Mouse (Mus musculus): ENCODE data around the gene Klhl10. TPM values are rescaled to one million over a fixed set of nuclear protein-coding genes. Genes with fewer than 3 reads are reported as not detected.

The Klhl10 gene
- polyA plus RNA-seq, 1 experiment from 2014 or later = 0.84 TPM

- Histone ChIP-seq H3K4me2 (no peak overlapping the region), H3K27me3 (peaks cover 19% of the 10 kb centered on the region; the same call in 1 of the 2 replicates), H3K27ac (no peak overlapping the region), H3K4me1 (replicated peaks) (peaks cover 33% of the 10 kb centered on the region), H3K4me3 (no peak overlapping the region), H3K36me3 (no peaks in the 10 kb centered on the region), H3K9ac (no peak overlapping the region), H3K9me3 (no peaks in the 10 kb centered on the region)
- ATAC-seq (ENCODE audit: low FRiP score) = no peak
- WGBS = 76% methylated on average over 12 of the region's 12 CpGs
Observed at GRCm38 (mm10) chr11:100399727-100400538, 41.8 kb upstream of the Klhl10 start.

- no peaks in the 10 kb centered on the region for H3K36me3 ChIP-seq
- H3K4me3 ChIP-seq = no peak overlapping the region
- 81% methylated on average over 6 of the region's 6 CpGs for WGBS
- no peak overlapping the region for H3K27ac ChIP-seq
- no peaks in the 10 kb centered on the region for H3K9me3 ChIP-seq
- H3K9ac ChIP-seq = no peak overlapping the region
- peaks cover 24% of the 10 kb centered on the region for H3K4me1 ChIP-seq (replicated peaks)
- H3K27me3 ChIP-seq = peaks cover 10% of the 10 kb centered on the region; the same call in 1 of the 2 replicates
- H3K4me2 ChIP-seq = no peak overlapping the region
- no peak for ATAC-seq (ENCODE audit: low FRiP score)
Observed at GRCm38 (mm10) chr11:100400842-100401241, 40.9 kb upstream of the Klhl10 start.

- WGBS = 47% methylated on average over 6 of the region's 6 CpGs
- no peaks in the 10 kb centered on the region for H3K9me3 ChIP-seq
- H3K4me2 ChIP-seq = no peak overlapping the region
- peaks cover 10% of the 10 kb centered on the region for H3K4me1 ChIP-seq (replicated peaks)
- no peak overlapping the region for H3K27ac ChIP-seq
- H3K36me3 ChIP-seq = no peaks in the 10 kb centered on the region; the same call in 1 of the 2 replicates
- 0 out of 2 replicates have a peak, but pooled peaks cover 4% of the 10 kb centered on the region for H3K27me3 ChIP-seq
- H3K9ac ChIP-seq = no peak overlapping the region
- H3K4me3 ChIP-seq = no peak overlapping the region
- ATAC-seq (ENCODE audit: low FRiP score) = no peak
Observed at GRCm38 (mm10) chr11:100402240-100402639, 39.5 kb upstream of the Klhl10 start.

- Histone ChIP-seq H3K4me1 (replicated peaks) (peaks cover 9% of the 10 kb centered on the region; the same call in 1 of the 2 replicates), H3K36me3 (no peaks in the 10 kb centered on the region; the same call in 1 of the 2 replicates), H3K9ac (no peak overlapping the region), H3K27ac (no peak overlapping the region), H3K9me3 (no peaks in the 10 kb centered on the region), H3K4me2 (no peak overlapping the region), H3K4me3 (no peak overlapping the region), H3K27me3 (0 out of 2 replicates have a peak, but pooled peaks cover 4% of the 10 kb centered on the region)
- ATAC-seq (ENCODE audit: low FRiP score) = no peak
- 92% methylated on average over 2 of the region's 2 CpGs for WGBS
Observed at GRCm38 (mm10) chr11:100402682-100403081, 39.0 kb upstream of the Klhl10 start.

GRCm38 (mm10) chr11:100403445-100404134 lies 38.1 kb upstream of the Klhl10 start:
- Histone ChIP-seq H3K4me1 (replicated peaks) (0 out of 2 replicates have a peak, but pooled peaks cover 5% of the 10 kb centered on the region), H3K4me2 (no peak overlapping the region), H3K4me3 (no peak overlapping the region), H3K9ac (no peak overlapping the region), H3K36me3 (no peaks in the 10 kb centered on the region; the same call in 1 of the 2 replicates), H3K27me3 (0 out of 2 replicates have a peak, but pooled peaks cover 4% of the 10 kb centered on the region), H3K27ac (no peak overlapping the region), H3K9me3 (no peaks in the 10 kb centered on the region)
- no peak for ATAC-seq (ENCODE audit: low FRiP score)
- 67% methylated on average over 10 of the region's 10 CpGs for WGBS

GRCm38 (mm10) chr11:100404456-100405074 lies 37.2 kb upstream of the Klhl10 start:
- 0 out of 2 replicates have a peak, but pooled peaks cover 5% of the 10 kb centered on the region for H3K4me1 ChIP-seq (replicated peaks)
- 92% methylated on average over 3 of the region's 3 CpGs for WGBS
- H3K9ac ChIP-seq = no peak overlapping the region
- H3K27me3 ChIP-seq = 0 out of 2 replicates have a peak, but pooled peaks cover 4% of the 10 kb centered on the region
- no peak overlapping the region for H3K4me3 ChIP-seq
- H3K27ac ChIP-seq = no peak overlapping the region
- H3K4me2 ChIP-seq = no peak overlapping the region
- no peaks in the 10 kb centered on the region; the same call in 1 of the 2 replicates for H3K36me3 ChIP-seq
- H3K9me3 ChIP-seq = no peaks in the 10 kb centered on the region
- ATAC-seq (ENCODE audit: low FRiP score) = no peak

GRCm38 (mm10) chr11:100406273-100406672 lies 35.4 kb upstream of the Klhl10 start:
- Histone ChIP-seq H3K4me2 (no peak overlapping the region), H3K4me3 (no peak overlapping the region), H3K9ac (no peak overlapping the region), H3K4me1 (replicated peaks) (0 out of 2 replicates have a peak, but pooled peaks cover 5% of the 10 kb centered on the region), H3K27me3 (no peaks in the 10 kb centered on the region), H3K36me3 (peaks cover 4% of the 10 kb centered on the region; the same call in 1 of the 2 replicates), H3K9me3 (no peaks in the 10 kb centered on the region), H3K27ac (no peak overlapping the region)
- WGBS = 86% methylated on average over 8 of the region's 8 CpGs
- no peak for ATAC-seq (ENCODE audit: low FRiP score)

- Histone ChIP-seq H3K36me3 (peaks cover 4% of the 10 kb centered on the region; the same call in 1 of the 2 replicates), H3K4me1 (replicated peaks) (peaks cover 9% of the 10 kb centered on the region), H3K27me3 (no peaks in the 10 kb centered on the region), H3K9me3 (no peaks in the 10 kb centered on the region), H3K4me3 (no peak overlapping the region), H3K4me2 (no peak overlapping the region), H3K27ac (no peak overlapping the region), H3K9ac (no peak overlapping the region)
- no peak for ATAC-seq (ENCODE audit: low FRiP score)
- 85% methylated on average over 5 of the region's 5 CpGs for WGBS
Observed at GRCm38 (mm10) chr11:100406995-100407705, 34.6 kb upstream of the Klhl10 start.

- 45% methylated on average over 10 of the region's 10 CpGs for WGBS
- peaks cover 17% of the 10 kb centered on the region for H3K4me1 ChIP-seq (replicated peaks)
- H3K36me3 ChIP-seq = peaks cover 4% of the 10 kb centered on the region; the same call in 1 of the 2 replicates
- H3K9me3 ChIP-seq = no peaks in the 10 kb centered on the region
- H3K4me2 ChIP-seq = no peak overlapping the region
- no peak overlapping the region; the same call in 1 of the 2 replicates for H3K27ac ChIP-seq
- ATAC-seq (ENCODE audit: low FRiP score) = no peak
- H3K9ac ChIP-seq = no peak overlapping the region
- no peak overlapping the region for H3K4me3 ChIP-seq
- H3K27me3 ChIP-seq = peaks cover 9% of the 10 kb centered on the region
Observed at GRCm38 (mm10) chr11:100408076-100408834, 33.5 kb upstream of the Klhl10 start.

GRCm38 (mm10) chr11:100408835-100409462 lies 32.8 kb upstream of the Klhl10 start:
- H3K4me3 ChIP-seq = no peak overlapping the region
- H3K9me3 ChIP-seq = no peaks in the 10 kb centered on the region
- H3K36me3 ChIP-seq = peaks cover 4% of the 10 kb centered on the region; the same call in 1 of the 2 replicates
- no peak overlapping the region for H3K4me2 ChIP-seq
- H3K4me1 ChIP-seq (replicated peaks) = peaks cover 24% of the 10 kb centered on the region
- H3K27ac ChIP-seq = no peak overlapping the region
- H3K9ac ChIP-seq = no peak overlapping the region
- ATAC-seq (ENCODE audit: low FRiP score) = no peak
- 93% methylated on average over 12 of the region's 12 CpGs for WGBS
- peaks cover 16% of the 10 kb centered on the region for H3K27me3 ChIP-seq

Measured in hindbrain, embryonic 13.5 days (tissue).